Mouse (Mus musculus) CD4-positive, CD25-positive, alpha-beta regulatory T cell, adult 2 months (primary cell): ENCODE measurements around the gene Csf1.

Source experiments
- DNase-seq: peaks from one replicate; pipeline ENCODE4 v3.0.0-alpha.2; 2012; ENCODE audit warnings: low read depth, low spot score

Csf1 gene

DNA sequence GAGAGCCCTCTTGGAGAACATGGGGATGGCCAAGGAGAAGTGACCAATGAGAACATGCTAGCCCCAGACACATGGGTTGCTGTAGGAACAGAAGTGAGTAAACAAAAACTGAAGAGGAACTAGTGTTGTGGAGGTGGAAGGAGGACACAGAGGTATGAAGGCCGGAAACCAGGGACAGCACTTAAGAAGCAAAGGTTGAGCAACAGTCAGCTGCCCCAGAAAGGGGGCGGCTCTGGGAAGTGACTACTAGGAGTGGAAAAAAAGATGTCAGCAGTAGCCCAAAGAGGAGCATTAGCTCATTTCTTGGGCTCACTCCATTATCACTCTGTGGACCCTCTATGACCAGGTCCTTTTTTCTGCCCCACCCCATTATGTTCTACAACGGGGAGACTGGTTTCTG is 23.0 kb upstream of the Csf1 start:
- DNase-seq, result no peak

DNA sequence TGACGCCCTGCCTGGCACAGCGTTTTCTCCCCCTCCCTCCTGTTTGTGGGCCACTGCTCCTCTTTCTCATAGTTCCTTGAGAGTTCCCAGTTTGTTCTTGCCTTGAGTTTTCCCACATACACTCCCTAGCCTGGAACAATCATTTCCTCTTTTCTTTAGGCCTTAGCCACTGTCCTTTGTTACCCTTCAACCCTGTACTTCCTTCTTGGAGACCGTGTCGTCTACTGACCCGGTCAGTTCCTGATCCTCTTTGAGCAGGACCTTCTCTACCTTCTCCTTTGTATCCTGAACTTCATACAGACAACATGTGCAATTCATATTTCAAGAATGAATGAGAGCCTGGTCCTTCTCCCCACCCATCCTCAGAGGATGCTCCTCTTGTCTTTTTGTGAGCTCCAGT is 21.0 kb upstream of the Csf1 start:
- DNase-seq, result no peak

DNA sequence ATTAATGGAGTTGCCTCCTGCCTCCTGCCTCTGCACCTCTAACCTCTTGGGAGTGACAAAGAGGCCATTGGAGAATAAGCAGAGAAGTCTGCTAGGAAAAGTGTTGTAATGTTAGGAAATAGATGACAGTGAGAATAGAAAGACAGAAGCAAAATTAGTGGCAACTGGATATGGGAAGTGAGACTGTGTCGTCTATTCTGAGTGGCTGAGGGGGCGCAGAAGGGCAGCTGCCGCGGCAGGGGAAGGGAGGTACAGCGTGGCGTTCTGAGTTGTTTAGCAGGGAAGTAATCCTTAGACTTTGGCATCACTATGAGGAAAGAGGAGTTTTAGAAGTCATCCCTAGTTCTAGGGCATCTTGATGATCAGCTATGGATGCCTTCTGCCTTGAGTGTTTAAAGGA is 17.7 kb upstream of the Csf1 start:
- no peak for DNase-seq

DNA sequence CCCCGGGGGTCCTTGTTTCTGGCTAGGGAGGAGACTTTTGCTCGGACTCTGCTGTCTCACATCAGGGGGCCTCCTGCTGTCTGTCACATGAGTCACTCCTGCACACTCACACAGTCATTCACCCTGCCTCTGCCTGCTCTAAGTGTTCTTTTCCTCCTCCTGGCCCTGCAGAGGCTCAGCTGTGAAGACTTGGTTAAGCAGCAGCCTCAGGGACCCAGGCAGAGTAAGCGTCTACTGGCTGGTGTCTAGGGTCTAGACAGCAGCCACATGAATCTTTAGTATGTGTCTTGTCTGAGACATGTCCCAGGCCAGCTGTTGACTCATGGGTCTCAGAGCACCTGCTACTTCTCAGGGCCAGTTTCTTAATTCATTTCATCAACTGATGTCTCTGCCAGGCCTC is 16.0 kb upstream of the Csf1 start:
- no peak for DNase-seq

DNA sequence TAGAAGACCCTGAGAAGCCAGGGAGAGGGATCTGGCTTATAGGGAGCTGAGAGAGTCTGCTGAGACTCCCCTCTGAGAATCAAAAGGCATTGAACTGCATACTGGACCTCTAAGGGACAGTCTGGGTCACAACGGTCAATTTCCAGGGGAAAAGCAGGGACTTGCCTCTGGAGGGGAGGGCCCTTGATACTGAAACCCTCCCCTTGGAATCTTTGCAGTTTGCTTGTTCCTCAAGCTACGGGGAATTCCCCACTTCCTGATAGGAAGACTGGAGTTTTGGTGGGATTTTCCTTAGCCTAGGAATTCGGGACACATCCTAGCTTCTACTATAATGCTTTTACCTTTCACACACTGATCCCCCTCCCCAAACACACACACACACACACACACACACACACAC is 15.5 kb upstream of the Csf1 start:
- no peak for DNase-seq

DNA sequence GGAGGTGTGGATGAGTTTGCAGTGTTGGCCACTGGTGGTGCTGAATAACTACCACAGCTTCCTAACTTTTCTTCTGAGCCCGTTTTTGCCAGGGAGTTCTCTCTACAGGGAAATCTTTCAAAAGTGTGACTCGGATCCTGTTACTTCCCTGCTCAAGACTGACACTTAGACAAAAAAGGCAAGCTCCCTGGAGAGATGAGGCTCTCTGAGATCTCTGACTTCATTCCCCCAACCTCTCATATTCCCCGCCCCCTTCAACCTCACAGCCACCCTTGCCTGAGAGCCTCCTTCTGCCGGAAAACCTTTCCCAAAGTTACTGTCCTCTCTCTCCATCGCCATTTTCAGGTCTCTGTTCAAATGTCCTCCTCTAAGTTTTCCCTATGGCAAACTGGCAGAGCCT is 14.8 kb upstream of the Csf1 start:
- DNase-seq, result no peak

DNA sequence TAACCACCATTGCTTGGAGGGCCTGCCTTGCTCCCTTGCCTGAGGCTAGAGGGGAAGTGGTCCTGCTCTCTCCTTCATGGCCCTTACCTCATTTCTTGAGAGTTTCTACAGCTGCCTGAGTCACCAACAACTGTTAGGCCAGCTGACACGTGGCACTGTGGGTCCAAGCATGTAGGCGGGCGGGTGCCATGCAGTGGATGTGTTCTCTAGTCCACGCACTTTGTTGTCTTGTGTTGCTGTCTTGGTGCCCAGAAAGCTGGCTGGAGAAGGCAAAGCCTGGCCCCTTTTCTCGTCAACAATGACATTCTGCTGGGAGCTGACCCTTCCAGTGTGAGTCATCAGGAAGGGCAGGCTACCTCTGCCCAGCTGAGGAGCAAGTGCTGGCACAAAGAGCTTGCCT is 12.6 kb upstream of the Csf1 start:
- DNase-seq, result no peak

DNA sequence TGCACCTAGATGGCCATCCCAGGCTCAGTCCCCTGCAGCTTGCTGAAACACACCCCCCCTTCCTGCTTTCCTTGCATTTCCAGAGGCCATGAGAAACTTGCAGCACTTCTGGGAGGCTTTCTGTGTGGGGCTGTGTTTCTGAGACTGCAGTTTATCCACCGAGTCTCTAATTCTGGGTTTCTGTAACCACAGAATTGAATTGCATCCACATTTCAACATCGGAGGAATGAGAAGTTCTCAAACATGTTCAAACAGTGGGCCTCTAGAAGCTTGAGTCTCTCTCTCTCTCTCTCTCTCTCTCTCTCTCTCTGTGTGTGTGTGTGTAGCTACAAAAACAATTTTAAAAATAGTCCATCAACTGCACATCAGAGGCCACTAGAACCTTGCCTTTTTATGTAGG is 9.4 kb upstream of the Csf1 start:
- DNase-seq, result no peak

DNA sequence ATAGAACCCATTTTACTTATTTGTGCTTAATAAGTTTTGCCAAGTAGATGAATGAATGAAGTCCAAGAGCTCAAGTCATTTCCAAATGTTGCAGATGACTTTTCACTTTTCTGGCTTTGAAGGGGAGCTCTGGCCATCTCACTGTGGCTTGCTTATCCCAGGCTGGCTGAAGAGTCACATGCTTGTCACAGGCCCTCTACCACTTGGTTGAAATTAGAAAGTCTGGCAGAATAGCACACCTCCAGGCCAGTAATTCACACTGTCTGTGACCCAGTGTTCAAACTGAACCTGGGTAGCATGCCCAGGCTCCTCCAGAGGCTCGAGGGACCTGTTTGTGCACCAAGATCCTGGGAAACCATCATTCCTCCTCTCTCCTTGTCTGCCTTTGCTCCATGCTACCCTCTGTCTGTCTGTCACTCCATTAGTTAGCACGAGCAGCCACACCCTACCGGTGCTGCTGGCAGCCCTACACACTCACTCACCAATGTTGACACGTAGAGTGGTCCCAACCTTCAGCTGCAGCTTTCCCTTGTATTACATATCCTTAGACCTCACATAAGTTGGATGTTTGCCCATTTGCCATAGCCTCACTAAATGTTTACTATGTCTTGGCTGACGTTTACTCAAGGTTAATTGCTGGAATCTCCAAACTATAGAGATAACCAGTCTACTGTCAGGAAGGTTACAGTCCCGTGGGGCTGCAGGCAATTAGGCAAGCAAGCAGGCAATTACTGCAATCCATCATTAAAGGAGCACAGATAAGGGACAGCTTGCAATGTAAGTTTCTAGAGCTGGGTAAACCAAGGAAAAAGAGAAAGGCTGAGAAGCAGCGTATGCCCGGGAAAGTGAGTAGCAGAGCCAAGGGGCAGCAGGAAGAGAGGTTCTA is 8.1 kb upstream of the Csf1 start:
- no peak for DNase-seq

DNA sequence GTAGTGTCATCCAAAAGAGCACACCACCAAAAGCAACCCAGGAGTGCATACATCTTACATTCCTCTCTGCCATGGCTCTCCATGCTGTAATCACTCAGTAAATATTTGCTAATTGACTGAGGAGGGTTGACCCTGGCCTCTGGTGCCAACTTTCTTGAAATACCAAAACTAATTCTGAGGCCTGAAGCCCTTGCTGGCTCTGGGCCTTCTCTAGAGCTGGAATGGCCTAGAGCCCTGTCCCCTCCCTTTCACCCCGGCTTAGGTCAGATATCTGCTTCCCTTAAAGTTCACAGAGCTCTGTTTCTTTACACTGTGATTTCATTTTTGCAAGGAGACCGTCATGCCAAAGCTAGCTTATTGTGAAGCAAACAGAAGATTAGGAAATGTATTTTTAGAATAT is 6.5 kb upstream of the Csf1 start:
- DNase-seq, result no peak

DNA sequence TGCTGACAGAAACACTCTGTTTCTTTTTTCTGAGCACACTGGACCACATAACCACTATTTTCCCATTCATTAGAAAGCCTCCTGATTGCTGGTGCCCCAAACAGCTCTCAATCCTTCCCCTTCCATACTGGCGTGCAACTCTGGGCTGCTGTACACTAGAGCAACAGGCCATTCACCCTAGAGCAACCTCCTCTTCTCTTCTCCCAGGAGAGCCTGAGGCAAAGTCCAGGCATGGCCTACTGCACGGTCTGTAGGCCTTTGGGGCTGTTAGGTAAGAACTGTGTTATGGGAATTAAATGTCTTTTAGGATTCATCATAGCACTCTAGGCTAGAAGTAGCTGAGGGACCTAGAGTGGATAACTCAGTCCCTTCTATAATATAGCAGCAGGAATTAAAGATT is 5.7 kb upstream of the Csf1 start:
- DNase-seq, result no peak

DNA sequence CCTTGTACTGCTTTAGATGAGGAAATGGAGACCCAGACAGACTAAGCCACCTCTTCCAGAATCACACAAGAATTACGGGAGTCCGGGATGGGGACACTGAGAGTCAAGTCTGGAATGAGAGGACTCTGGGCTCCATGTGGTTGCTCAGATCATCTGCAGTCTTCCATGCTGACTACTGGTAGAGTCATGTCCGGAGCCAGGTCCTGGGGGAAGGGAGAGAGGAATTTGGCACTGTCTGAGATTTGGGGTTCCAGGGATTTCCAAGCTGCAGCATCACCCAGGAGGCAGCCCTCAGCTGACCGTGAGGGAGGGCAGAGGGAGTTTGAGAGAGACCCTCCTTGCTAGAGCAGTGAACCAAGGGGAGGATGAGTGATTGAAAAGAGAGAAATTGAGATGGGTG is 3.3 kb upstream of the Csf1 start:
- no peak for DNase-seq

DNA sequence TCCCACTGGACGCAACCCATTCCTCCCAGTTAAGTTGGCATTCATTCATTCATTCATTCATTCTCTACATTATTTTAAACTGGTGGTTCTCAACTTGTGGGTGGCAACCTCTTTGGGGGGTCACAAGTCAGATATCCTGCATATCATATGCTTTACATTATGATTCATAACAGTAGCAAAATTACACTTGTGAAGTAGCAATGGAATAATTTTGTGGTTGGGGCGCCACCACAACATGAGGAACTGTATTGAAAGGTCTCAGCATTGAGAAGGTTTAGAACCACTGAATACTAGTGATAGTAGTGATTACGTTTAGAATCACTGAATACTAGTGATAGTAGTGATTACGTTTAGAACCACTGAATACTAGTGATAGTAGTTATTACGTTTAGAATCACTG is 1.2 kb upstream of the Csf1 start:
- DNase-seq, result peak; percentile 51

DNA sequence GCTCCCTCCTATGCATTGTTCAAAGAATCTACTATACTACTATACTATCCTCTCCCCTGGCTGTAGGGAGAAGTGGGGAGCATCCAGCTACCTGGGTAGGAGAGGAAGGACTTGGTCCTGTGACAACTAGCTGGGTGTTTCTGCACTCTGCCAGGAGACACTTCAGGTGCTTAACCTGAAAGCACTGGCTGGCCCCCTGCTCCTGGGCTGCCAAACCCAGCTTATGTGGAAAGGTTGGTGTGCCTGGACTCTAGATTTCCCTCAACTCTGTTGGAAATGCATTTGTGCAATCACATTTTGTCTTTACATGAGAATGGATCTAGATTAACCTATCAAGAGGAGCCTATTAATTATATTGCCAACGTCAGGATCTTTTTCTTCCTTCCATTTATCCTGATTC is 502 bp upstream of the Csf1 start:
- no peak for DNase-seq

DNA sequence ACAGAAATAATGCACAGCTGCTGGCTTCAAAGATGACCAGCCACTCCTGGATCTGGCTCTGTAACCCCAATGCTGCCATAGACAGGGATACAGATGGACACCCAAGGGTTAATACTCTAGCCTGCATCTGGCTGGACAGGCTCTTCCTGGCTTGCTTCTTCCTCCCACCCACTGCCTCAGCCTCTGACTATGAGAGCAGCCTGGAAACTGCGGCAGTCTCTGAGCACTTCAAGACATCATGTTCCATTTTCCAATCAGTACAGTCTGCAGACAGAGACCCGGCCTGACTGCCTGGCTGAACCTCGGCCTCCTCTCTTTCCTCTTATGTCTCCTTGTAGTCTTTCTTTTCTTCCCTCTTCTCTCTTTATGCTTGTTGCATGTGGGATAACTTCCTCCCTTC is 1.6 kb downstream of the Csf1 start:
- no peak for DNase-seq

DNA sequence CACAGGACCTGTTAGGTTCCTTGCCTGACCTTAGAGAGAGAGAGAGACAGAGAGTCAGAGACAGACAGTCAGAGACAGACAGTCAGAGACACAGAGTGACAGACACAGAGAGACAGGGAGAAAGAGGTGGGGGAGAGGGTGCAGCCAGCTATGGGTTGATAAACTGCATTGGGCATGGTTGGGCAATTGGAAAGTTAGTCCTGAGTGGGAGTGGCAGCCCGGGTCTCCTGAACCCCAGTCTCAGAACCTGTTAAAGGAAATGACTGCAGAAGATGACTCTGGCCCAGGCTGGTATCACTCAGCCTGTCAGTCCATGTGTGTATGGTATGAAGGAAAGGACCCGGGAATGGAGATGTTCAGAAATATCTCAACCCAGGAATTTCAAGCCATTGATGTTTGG is 2.1 kb downstream of the Csf1 start:
- no peak for DNase-seq

DNA sequence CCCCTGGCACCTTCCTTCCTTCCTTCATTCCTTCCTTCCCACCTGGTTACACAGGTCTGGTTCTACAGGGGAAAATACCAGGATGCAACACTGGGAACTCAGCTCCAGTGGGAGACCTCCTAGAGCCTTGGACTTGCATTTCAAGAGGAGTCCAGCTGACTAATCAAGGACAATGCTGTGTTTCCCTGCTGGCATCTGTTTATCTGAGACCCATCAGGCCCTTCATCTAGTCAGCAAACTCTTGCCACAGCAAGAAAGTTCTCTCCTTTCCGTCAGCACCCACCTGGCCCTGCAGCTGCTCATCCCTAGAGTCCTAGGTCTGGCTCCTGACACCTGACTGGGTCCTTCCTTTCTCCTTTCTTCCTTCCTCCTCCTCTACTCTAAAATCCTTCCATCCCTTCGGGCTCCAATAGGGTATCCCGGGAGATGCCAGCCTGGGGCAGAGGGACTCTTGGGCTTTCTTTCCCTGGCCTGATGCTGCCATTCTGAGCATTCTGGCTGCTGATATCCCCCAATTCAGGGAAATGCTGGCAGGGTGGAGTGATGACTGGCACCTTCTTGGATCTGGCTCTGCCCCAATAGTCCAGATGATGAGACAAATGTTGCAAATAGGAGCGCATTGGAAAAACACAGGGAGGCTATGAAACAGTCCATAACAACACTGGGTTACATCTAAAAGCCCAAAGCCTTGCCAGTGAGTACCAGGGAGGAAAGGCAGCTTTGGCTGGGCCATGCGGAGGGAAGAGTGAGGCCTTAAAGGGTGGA is 2.7 kb downstream of the Csf1 start:
- DNase-seq, result no peak

DNA sequence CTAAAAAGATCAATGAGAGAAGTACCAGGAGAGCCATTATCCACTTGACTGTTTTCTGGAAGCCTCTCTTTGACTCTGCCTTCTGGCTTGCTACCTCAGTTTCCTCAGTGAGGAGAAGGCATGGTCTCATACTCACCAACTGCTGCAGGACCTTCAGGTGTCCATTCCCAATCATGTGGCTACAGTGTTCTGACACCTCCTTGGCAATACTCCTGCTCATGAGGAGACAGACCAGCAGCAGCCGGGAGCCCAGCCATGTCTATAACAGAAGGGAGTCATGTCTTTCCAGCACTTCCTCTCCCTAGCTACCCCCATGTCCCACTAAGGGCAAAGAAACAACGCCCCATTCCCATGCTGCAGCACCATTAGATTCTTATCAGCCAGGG is 3.8 kb downstream of the Csf1 start:
- no peak for DNase-seq

DNA sequence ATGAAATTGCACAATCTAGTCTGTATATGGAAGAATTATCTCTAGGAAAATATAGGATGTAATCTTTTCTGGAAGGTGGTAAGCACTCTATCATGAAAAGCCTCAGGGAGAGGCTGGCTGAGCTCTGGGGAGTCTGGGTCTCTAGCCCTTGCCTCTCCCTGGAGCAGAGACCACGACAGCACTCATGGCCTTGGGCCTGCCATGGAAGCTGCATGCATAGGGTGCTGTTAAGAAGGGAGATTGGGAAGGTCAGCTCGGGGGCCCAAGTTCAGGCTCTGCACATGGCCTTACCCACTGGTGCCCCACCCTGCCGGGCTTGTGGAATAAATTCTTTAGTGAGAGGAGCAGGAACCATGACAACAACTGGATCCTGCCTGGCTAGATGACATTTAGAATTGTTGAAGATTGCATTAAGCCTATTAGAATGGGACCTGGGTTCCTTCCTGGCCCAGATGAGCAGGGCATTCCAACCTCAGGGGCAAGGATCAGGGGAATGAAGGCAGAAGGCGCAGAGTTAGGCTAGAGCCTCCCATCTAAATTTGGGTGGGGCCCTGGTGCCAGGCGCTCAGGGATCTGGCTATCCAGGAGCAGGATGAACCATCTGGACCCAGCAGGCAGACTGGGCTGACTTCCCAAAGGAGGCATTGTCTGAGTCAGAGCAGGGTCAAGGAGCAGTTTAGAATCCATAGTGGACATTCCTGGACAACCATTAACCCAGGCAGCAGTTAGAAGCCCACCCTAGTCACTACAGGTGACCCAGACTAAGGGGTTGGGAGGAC is 4.4 kb downstream of the Csf1 start:
- no peak for DNase-seq

DNA sequence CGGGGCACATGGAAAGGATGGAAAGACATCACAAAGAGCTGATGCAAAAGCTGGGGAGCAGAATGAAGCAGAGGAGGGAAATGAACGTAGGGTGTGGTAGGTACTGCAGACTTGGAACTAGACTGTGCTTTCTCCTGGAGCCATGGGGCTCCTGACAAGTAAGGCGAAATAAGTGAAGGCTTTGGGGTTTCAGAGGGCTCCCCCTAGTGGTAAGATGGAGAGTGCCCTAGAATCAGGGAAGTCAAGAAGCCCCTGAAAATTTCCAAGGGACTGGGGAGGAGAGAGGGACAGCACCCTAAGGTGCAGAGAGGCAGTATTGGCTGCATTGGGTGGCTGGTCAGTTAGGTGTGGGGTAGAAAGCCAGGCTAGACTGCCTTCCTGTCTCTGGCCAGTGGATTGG is 5.6 kb downstream of the Csf1 start:
- DNase-seq, result peak; percentile 71

DNA sequence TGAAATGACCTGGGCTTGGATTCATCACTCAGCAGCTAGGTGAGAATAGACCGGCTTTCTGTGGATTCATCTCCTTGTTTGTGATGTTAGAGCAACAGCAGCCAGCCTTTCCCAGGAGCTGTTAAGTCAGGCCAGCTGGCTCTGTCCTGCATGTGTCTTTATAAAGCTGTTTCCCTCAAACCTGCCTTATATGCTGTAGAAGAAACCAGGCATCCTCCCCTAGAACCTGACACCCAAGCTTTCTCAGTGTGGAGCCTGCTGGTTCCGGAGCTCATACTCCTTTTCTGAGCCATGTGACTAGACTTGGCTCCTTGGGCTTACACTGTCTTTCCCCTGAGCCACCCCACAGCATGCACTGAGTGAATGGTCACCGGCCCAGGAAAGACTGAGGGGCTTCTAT is 8.7 kb downstream of the Csf1 start:
- no peak for DNase-seq

DNA sequence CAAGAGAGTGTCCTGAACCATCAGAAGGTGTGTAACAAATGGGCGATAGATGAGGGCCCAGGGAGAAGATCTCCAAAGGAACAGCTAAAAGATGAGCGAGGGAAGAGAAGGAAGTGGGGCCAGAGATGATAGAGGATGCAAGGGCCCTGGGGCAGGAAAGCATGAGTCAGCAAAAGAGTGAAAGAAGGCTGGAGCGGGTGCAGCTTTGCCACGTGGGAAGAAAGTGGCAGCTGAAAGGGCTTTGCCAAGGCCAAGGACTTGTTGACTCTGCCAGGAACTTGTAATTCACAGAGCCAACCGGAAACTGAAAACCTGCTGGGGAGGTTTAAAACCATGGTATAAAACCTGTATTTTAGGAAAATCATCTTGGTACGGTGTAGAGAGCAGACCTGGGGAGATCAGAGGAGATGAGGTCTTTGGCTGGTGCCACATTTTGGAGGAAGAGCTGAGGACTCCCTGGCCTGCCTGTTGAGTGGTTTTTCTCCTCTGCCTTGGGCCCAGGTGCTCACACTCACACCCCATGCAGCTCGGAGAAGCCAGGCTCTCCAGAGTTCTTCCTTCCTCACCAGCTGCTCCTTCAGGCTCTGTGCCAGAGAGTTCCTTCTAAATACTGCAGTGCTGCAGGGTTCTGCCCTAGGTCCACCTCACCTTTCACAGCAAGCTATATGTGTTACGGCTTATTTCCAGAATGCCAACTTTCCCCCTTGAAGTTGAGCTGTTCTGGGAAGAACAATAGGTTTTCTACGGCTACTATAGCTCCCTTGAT is 9.3 kb downstream of the Csf1 start:
- no peak for DNase-seq
